Mouse (Mus musculus) hindbrain, embryonic 14.5 days (tissue): ENCODE results near the gene Ldlrad3. TPM values are rescaled to one million over a fixed set of nuclear protein-coding genes. Genes with fewer than 3 reads are reported as not detected.

Source experiments
- ATAC-seq: fragments of 200-750 bp; cut with Nextera tagmentation; 2 replicates; pipeline ENCODE4 v1.8.0; 2017; ENCODE audit warnings: moderate number of reproducible peaks, mild to moderate bottlenecking, moderate TSS enrichment, moderate library complexity; ENCODE audit not compliant: low FRiP score
- DNase-seq: peaks from one replicate; pipeline ENCODE4 v3.0.0-alpha.2; 2015; ENCODE audit warnings: low spot score
- H3K27ac ChIP-seq: fragments of 300-500 bp; sonication (generic); 2 replicates; pipeline ENCODE4 v1.5.1; 2014; ENCODE audit warnings: mild to moderate bottlenecking, moderate library complexity
- H3K27me3 ChIP-seq: fragments of 300-500 bp; sonication (generic); 2 replicates; pipeline ENCODE4 v1.6.1; 2014; ENCODE audit warnings: mild to moderate bottlenecking, low read length, mixed read lengths; ENCODE audit not compliant: control insufficient read depth, insufficient read depth
- H3K36me3 ChIP-seq: fragments of 300-500 bp; sonication (generic); replicated peaks from 2 replicates; pipeline ENCODE4 v1.6.1; 2014; ENCODE audit not compliant: control insufficient read depth, insufficient read depth
- H3K4me1 ChIP-seq: fragments of 300-500 bp; sonication (generic); replicated peaks from 2 replicates; pipeline ENCODE4 v1.6.1; 2014; ENCODE audit warnings: antibody characterized with exemption, low read length, mixed read lengths; ENCODE audit not compliant: control insufficient read depth, insufficient read depth
- H3K4me2 ChIP-seq: fragments of 300-500 bp; sonication (generic); replicated peaks from 2 replicates; pipeline ENCODE4 v1.6.1; 2014; ENCODE audit warnings: mild to moderate bottlenecking, moderate library complexity
- H3K4me3 ChIP-seq: fragments of 300-500 bp; sonication (generic); replicated peaks from 2 replicates; pipeline ENCODE4 v1.5.1; 2014; ENCODE audit warnings: mild to moderate bottlenecking, low read length
- H3K9ac ChIP-seq: fragments of 300-500 bp; sonication (generic); 2 replicates; pipeline ENCODE4 v1.6.1; 2014
- H3K9me3 ChIP-seq: fragments of 300-500 bp; sonication (generic); 2 replicates; pipeline ENCODE4 v1.6.1; 2016; ENCODE audit warnings: low read length; ENCODE audit not compliant: control insufficient read depth
- WGBS: fragments of 180-500 bp; shearing (Covaris S2); extraction: QIAGEN DNeasy Blood & Tissue Kit; methylation state at CpG from one replicate; pipeline ENCODE4 v1.1.7; 2014; 5-methylcytosine and 5-hydroxymethylcytosine counted together
- polyA plus RNA-seq: library from polyadenylated mRNA; unstranded; fragments of >200 nt; fragmentation: Nextera tagmentation; extraction: Ambion mirVana; gene quantifications from 2 replicates; pipeline ENCODE4 v1.2.1, GENCODE M21; 2014

Gene Ldlrad3
- polyA plus RNA-seq, 1 experiment from 2014 or later: 29.4 TPM

DNA sequence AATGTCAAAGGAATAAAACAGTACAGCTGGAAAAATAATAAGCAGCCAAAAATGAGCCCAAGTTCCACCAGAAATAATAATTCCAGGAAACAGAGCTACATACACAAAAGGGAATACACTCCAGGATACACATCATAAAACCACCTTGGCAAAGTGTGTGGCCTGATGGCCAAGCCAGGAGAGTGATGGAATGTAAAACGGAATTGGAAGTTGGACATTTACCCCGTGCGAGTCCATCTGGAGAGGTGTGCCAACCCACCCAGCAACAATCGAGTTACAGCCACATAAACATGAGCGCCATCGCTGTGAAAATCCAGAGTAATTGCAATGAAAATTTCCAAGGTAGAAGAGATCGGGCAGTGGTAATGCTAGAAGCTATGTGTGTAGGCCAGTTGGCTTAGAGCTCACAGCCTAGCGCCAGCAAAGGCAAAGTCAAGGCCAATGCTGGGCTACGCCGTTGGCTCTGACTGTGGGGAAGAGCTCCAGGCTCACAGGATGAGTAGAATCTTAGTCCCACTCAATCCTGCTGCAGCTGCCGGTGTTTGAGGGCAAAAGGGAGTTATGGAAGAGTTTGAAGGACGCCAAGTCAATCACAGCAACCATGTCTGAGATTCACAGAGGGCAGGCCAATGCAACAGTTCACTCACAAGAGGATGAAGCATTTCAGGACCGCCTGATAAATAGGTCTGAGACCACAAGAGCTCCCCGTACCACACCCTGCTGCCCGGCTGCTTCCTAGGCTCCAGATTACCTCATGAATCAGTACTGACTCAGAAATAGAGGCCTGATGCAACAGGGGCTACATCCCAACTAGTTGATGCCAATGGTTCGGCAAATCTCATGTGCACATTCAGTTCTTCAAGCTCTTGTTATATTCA lies 7.0 kb upstream of the Ldlrad3 start:
- H3K36me3 ChIP-seq: no peaks in the 10 kb centered on the region
- no peak overlapping the region for H3K4me2 ChIP-seq
- no peak overlapping the region for H3K4me3 ChIP-seq
- DNase-seq (no peak), ATAC-seq (no peak)
- H3K9ac ChIP-seq: no peak overlapping the region
- H3K9me3 ChIP-seq: no peaks in the 10 kb centered on the region
- 96% methylated on average over 16 of the region's 16 CpGs for WGBS
- H3K27me3 ChIP-seq: no peaks in the 10 kb centered on the region
- no peak overlapping the region for H3K27ac ChIP-seq
- H3K4me1 ChIP-seq: no peaks in the 10 kb centered on the region

DNA sequence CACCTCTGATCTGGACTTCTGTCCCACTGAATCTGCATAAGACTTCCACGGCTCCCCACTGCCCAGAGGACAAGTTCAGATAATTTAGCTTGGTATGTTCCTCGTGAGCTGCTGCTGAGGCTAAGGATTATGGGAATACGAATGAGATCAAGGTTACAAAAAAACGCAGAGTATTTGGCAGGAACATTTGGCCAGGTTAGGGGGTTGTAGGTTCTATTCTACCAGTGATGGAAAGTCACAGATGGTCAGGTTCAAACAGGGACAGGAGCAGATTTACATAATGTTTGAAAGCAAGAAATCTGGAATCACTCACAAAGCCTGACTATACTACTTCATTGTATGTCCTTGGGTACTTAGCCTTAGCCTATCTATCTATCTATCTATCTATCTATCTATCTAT lies 5.6 kb upstream of the Ldlrad3 start:
- H3K4me1 ChIP-seq: no peaks in the 10 kb centered on the region
- no peaks in the 10 kb centered on the region for H3K36me3 ChIP-seq
- ATAC-seq: no peak

DNA sequence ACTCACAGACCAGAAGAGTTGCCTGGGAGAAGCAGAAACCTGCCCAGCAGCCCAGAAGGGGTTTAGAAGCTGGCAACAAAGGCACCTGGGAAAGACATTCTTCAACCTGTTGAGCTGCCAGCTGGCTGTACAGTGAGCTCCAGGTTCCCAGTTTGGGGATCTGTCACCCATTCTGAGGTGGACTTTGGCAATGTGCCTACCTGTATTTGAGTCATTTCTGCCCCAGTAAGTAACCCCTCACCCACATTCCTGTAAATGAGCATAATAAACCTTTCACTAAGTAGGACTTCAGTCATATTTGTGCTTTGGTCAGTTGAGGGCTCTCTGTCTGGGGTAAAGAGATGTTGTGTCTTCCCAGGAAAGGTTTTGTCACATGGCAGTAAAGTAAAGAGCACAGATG lies 4.8 kb upstream of the Ldlrad3 start:
- ATAC-seq: no peak
- no peak overlapping the region for H3K4me3 ChIP-seq

More for the DNA sequence above, 5.6 kb upstream of the Ldlrad3 start:
- Histone ChIP-seq H3K4me3 (no peak overlapping the region), H3K9ac (no peak overlapping the region), H3K4me2 (no peak overlapping the region), H3K27me3 (no peaks in the 10 kb centered on the region), H3K9me3 (no peaks in the 10 kb centered on the region), H3K27ac (no peak overlapping the region)
- 77% methylated on average over 4 of the region's 4 CpGs for WGBS
- DNase-seq: no peak

DNA sequence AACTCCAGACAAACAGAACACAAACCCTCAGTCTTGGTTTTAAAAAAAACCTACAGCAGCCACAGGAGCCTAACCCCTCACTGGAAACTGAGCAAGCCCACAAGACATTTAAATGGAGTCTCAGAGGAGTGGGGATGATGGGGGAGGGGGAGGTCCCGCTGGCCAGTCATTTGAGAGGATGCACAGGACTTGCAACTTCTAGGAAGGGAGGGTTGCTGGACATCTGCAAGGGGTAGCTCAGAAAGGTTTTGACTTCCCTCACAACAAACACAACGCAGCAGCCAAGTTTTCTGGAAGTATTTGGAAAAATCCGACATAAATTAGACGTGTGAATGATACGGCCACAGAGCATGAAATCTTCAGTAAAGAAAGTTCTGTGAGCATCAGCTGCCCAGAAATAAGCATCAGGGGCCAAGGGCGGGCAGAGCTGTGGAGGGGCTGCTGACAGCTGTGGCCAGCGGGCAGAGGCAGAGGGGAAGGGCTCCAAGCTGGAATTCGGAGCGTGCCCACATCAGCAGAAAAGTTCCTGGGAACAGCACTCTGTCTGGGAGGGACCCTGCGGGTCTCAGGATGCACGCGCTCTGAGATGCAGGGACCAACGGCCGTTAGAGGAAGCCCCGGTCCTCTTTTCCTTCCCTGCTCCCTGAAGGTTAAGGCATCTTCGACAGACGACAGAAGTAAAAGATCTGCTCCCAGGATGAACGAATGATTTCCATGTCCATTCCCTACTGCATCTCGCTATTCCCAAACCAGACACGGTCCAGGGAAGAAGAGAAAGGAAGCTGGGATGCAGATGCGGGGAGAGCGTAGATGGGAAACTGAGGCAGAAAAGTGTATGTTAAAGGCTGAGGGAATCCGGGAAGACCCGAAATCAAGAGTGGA lies 875 bp downstream of the Ldlrad3 start:
- Histone ChIP-seq H3K4me3 (peak overlapping the region; percentile 83), H3K27ac (peak overlapping the region; percentile 89), H3K4me2 (peak overlapping the region; percentile 91), H3K36me3 (no peaks in the 10 kb centered on the region), H3K9me3 (no peaks in the 10 kb centered on the region), H3K27me3 (no peaks in the 10 kb centered on the region), H3K4me1 (peaks cover 13% of the 10 kb centered on the region), H3K9ac (peak overlapping the region; percentile 85)
- under 1% methylated on average over 24 of the region's 24 CpGs for WGBS
- 0 out of 2 replicates have a peak, but pooled peaks have one; percentile 6 for ATAC-seq
- peak; percentile 40 for DNase-seq

More for the DNA sequence above, 4.8 kb upstream of the Ldlrad3 start:
- Histone ChIP-seq H3K4me2 (no peak overlapping the region), H3K36me3 (no peaks in the 10 kb centered on the region), H3K4me1 (no peaks in the 10 kb centered on the region), H3K27ac (no peak overlapping the region), H3K9me3 (no peaks in the 10 kb centered on the region), H3K9ac (no peak overlapping the region), H3K27me3 (no peaks in the 10 kb centered on the region)
- DNase-seq: no peak

DNA sequence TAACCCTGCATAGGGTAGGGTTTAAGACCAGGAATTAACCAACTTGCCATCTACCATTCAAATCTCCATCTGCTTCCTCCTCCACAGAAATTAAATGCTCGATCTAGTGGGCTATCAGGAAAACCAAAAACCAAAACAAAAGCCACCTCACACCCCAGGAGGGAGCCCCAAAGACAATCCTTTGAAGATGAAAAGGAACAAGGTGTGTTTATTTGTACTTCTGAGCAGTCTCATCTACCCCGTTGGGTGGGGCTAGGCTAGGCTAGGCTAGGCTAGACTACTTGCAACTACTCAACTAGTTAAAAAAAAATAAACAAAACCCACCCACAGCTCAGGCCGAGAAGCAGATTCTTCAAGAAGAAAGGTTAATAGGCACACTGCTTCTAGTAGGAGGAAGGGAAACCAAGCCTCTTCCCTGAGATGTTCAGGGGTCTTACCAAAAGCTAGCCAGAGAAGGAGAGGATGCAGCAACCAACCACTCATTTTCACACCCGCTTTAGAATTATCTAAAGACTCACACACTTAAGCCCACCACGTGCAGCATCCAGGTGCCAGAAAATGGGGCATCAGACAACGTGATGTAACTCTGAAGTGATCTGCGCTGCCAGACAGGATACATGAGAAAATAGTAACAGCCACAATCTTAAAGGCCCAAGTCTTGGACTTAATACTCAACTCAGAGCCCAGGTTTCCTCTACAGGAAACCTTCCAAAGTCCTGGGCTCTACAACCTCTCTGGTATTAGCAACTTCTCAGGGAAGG lies 2.3 kb downstream of the Ldlrad3 start:
- 84% methylated on average over 7 of the region's 7 CpGs for WGBS
- Histone ChIP-seq H3K4me2 (peak overlapping the region; percentile 91), H3K27ac (no peak overlapping the region), H3K27me3 (no peaks in the 10 kb centered on the region), H3K9me3 (no peaks in the 10 kb centered on the region), H3K4me1 (peaks cover 13% of the 10 kb centered on the region), H3K4me3 (no peak overlapping the region), H3K9ac (no peak overlapping the region), H3K36me3 (no peaks in the 10 kb centered on the region)
- ATAC-seq: no peak
- DNase-seq: no peak

DNA sequence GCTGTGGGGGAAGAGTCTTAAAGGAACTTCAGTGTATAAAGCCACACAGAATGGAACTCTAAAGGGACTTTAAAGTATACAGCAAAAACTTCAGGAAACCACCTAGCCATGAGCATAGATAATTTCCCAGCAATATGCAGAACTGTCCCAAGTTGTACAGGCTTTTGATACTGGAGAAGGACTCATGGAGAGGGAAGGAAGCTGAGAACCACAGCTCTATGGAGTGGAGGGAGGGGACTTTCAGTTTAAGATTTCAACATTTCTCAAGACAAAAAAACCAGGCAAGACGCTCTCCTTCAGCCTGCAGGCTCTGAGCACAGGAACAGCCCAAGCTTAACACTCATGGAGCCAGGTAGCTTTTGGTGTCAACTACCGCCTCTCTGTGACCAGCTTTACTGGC lies 4.7 kb downstream of the Ldlrad3 start:
- Histone ChIP-seq H3K9me3 (no peaks in the 10 kb centered on the region), H3K9ac (no peak overlapping the region), H3K4me1 (peaks cover 13% of the 10 kb centered on the region), H3K4me3 (no peak overlapping the region), H3K27me3 (no peaks in the 10 kb centered on the region), H3K36me3 (no peaks in the 10 kb centered on the region), H3K27ac (no peak overlapping the region), H3K4me2 (no peak overlapping the region)
- ATAC-seq: no peak
- 89% methylated on average over 2 of the region's 2 CpGs for WGBS
- DNase-seq: no peak

DNA sequence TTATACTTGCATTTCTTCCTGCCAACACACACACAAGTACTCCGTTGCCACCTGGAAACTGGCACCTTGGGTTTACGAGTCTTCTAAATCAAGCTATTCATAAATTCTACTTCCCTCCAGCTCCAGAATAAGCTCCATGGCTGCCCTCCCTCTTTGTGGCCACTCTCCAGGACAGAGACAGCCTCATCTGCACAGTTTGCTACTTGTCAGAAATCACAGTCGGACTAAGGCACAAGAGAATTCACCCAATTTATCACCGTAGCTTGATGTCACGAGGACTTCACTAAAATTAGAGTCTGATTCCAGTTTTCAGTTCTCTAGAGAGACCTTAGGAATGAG lies 9.8 kb downstream of the Ldlrad3 start:
- no peaks in the 10 kb centered on the region for H3K9me3 ChIP-seq
- no peak overlapping the region for H3K4me3 ChIP-seq
- no peak overlapping the region for H3K4me2 ChIP-seq
- peaks cover 3% of the 10 kb centered on the region; the same call in 1 of the 2 replicates for H3K4me1 ChIP-seq
- no peak overlapping the region for H3K9ac ChIP-seq
- 57% methylated on average over 5 of the region's 5 CpGs for WGBS
- H3K27me3 ChIP-seq: no peaks in the 10 kb centered on the region
- H3K36me3 ChIP-seq: no peaks in the 10 kb centered on the region
- no peak overlapping the region for H3K27ac ChIP-seq
- DNase-seq: no peak
- ATAC-seq: no peak

DNA sequence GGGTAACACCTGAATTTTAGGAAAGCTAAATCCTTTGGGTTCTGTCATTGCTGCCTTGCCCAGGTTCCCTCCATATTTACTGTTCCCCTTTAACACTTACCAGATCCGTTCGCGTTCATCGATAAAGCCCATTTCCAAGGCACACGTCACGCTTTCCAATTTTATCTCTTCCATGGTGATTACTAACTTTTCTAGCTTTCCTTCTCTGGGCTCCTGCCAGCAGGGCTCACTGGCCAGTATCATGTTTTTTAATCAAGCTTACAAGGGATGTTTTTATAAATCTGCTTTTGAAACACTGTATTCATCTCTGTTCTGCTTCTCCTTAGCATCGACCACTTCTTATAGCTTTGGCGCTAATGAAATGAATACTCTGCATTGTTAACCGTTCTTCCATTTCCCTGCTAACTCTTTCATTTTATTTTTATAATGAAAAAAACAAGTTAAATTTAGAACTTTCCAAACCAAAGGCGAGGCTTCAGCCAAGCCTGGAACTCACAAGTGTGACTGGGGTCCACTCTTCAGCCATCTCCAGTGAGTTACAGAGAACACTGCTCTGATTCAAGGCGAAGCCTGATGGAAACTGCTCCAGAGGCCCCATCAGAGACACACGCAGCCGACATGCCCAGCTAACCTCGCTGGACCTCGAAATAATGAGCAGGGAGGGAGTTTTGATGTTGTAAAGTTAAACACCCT lies 10.3 kb downstream of the Ldlrad3 start:
- Histone ChIP-seq H3K27me3 (no peaks in the 10 kb centered on the region), H3K9me3 (no peaks in the 10 kb centered on the region), H3K4me1 (peaks cover 3% of the 10 kb centered on the region; the same call in 1 of the 2 replicates), H3K9ac (no peak overlapping the region), H3K4me2 (no peak overlapping the region), H3K27ac (no peak overlapping the region), H3K36me3 (no peaks in the 10 kb centered on the region), H3K4me3 (no peak overlapping the region)
- ATAC-seq (no peak), DNase-seq (no peak)
- WGBS: 77% methylated on average over 15 of the region's 15 CpGs
